Mouse (Mus musculus) cerebellum, postnatal 10 days (tissue): ENCODE results near the gene Crybg1.
"Not testable (repeated sequence)": the region's sequence is repeated elsewhere in the genome, so short reads cannot be mapped to it uniquely, and the experiment has no call there.

ENCODE experiments used
- DNase-seq, 2 experiments: peaks; one replicate each; pipeline ENCODE4 v3.0.0; 2021; ENCODE audit warnings: mixed read lengths in 2 of 2

Gene Crybg1

GRCm38 (mm10) chr10:43943736-43944135 lies 204.9 kb downstream of the Crybg1 start:
- no peak for DNase-seq

GRCm38 (mm10) chr10:43939136-43939662 lies 209.5 kb downstream of the Crybg1 start:
- no peak for DNase-seq

GRCm38 (mm10) chr10:43928596-43928995 lies 220.1 kb downstream of the Crybg1 start:
- DNase-seq: peak in 1 of 2 experiments; percentile 20

- DNase-seq: no peak
Observed at GRCm38 (mm10) chr10:43927736-43928135, 220.9 kb downstream of the Crybg1 start.

GRCm38 (mm10) chr10:43925776-43926175 lies 222.9 kb downstream of the Crybg1 start:
- not testable (repeated sequence) for DNase-seq

GRCm38 (mm10) chr10:43923096-43923495 lies 225.6 kb downstream of the Crybg1 start:
- no peak for DNase-seq

GRCm38 (mm10) chr10:43918696-43919608 lies 229.7 kb downstream of the Crybg1 start:
- peak; percentile 91 to 93 for DNase-seq

GRCm38 (mm10) chr10:43916737-43917136 lies 231.9 kb downstream of the Crybg1 start:
- DNase-seq: no peak

- DNase-seq: no peak
Observed at GRCm38 (mm10) chr10:43916181-43916580, 232.5 kb downstream of the Crybg1 start.

GRCm38 (mm10) chr10:43912236-43912635 lies 236.4 kb downstream of the Crybg1 start:
- no peak for DNase-seq

GRCm38 (mm10) chr10:43910873-43911142 lies 237.8 kb downstream of the Crybg1 start:
- no peak for DNase-seq

- DNase-seq: no peak
Observed at GRCm38 (mm10) chr10:43910032-43910872, 238.4 kb downstream of the Crybg1 start.

- DNase-seq: no peak
Observed at GRCm38 (mm10) chr10:43904569-43904968, 244.1 kb downstream of the Crybg1 start.

GRCm38 (mm10) chr10:43901578-43902194 lies 247.0 kb downstream of the Crybg1 start, which contains the start of the genes Qrsl1 and Rtn4ip1:
TSS of gene Qrsl1 (minus strand) at chr10:43901745.
TSS of gene Rtn4ip1 (plus strand) at chr10:43901807.
- peak; percentile 96 to 97 for DNase-seq

- peak in 1 of 2 experiments; percentile 4 for DNase-seq
Observed at GRCm38 (mm10) chr10:43900883-43901570, 247.6 kb downstream of the Crybg1 start.
